Mouse (Mus musculus) hindlimb bud, embryonic 11.5 days (tissue): ENCODE results near the gene Emp3.

Source experiments
- DNase-seq: peaks from one replicate; pipeline ENCODE4 v3.0.0-alpha.2; 2012; ENCODE audit warnings: low read depth, low spot score; ENCODE audit errors: extremely low spot score

The Emp3 gene

GRCm38 (mm10) chr7:45870282-45871058 is 50.7 kb downstream of the Emp3 start:
- DNase-seq: no peak

GRCm38 (mm10) chr7:45869787-45870186 is 51.4 kb downstream of the Emp3 start:
- no peak for DNase-seq

GRCm38 (mm10) chr7:45869107-45869670 is 52.0 kb downstream of the Emp3 start:
- DNase-seq: no peak
